Mouse (Mus musculus) thymus, adult 2 months (tissue): ENCODE measurements around the gene Pde8a.

ENCODE experiments used
- CTCF ChIP-seq: fragments of 200-500 bp; IDR thresholded peaks from 2 replicates; pipeline ENCODE4 v1.5.1; 2012; ENCODE audit warnings: mild to moderate bottlenecking, control low read depth, low read length, moderate library complexity, borderline replicate concordance; ENCODE audit not compliant: control insufficient read depth, poor library complexity, insufficient read depth; ENCODE audit errors: extremely low read depth
- POLR2A ChIP-seq: fragments of 200-500 bp; IDR thresholded peaks from 2 replicates; pipeline ENCODE4 v1.6.1; 2012; ENCODE audit warnings: mild to moderate bottlenecking, low read length, control low read depth, moderate library complexity; ENCODE audit not compliant: control insufficient read depth, poor library complexity, insufficient read depth; ENCODE audit errors: extremely low read depth

GRCm38 (mm10) chr7:81214153-81214907 lies 934 bp downstream of the Pde8a start:
- TF ChIP-seq CTCF: no peak
- no peak for TF ChIP-seq POLR2A
